Mouse (Mus musculus): Measurements from ENCODE around the gene Cmtm1. TPM values are rescaled to one million over a fixed set of nuclear protein-coding genes. Genes with fewer than 3 reads are reported as not detected.

Gene Cmtm1
- total and polyA plus RNA-seq, 3 experiments: not detected

GRCm38 (mm10) chr8:104340233-104341105 lies 30.5 kb upstream of the Cmtm1 start (continued):
- TF ChIP-seq MYC (IDR thresholded peaks at IDR 0.05; ENCODE audit: low read depth, low read length) (peak; percentile 40; the same call in 1 of the 2 replicates), HCFC1 (IDR thresholded peaks at IDR 0.05; ENCODE audit: low read depth, low read length) (peak; percentile 70)

- H3K9me3 ChIP-seq (replicated peaks; ENCODE audit: insufficient read depth, low read length): no peaks in the 10 kb centered on the region
- H3K27me3 ChIP-seq (ENCODE audit: control insufficient read depth in 1 of 2, insufficient read depth in 2 of 2, low read length in 2 of 2): no peaks in the 10 kb centered on the region
- TF ChIP-seq USF2 (IDR thresholded peaks at IDR 0.05; ENCODE audit: borderline replicate concordance in 1 of 2, insufficient read depth in 1 of 2, low read depth in 1 of 2, low read length in 2 of 2) (no peak), TAL1 (IDR thresholded peaks at IDR 0.05; ENCODE audit: low read length) (no peak), SIN3A (IDR thresholded peaks at IDR 0.05; ENCODE audit: low read length) (no peak), NRF1 (IDR thresholded peaks at IDR 0.05; ENCODE audit: insufficient read depth, low read depth, low read length, poor library complexity, severe bottlenecking) (no peak), MAX (IDR thresholded peaks at IDR 0.05; ENCODE audit: low read length) (no peak), MXI1 (IDR thresholded peaks at IDR 0.05; ENCODE audit: low read depth, low read length) (no peak), GATA1 (IDR thresholded peaks at IDR 0.05; ENCODE audit: low read depth, low read length) (no peak), EP300 (IDR thresholded peaks at IDR 0.05; ENCODE audit: low read depth in 1 of 2, low read length in 2 of 2) (no peak), TBP (IDR thresholded peaks at IDR 0.05; ENCODE audit: low read depth, low read length) (no peak), GABPA (IDR thresholded peaks at IDR 0.05; ENCODE audit: low read depth, low read length) (no peak), JUND (IDR thresholded peaks at IDR 0.05; ENCODE audit: low read depth, low read length) (no peak), ZKSCAN1 (IDR thresholded peaks at IDR 0.05; ENCODE audit: low read depth, low read length) (no peak)
- H3K9ac ChIP-seq (ENCODE audit: control insufficient read depth, low read depth, low read length, poor library complexity, severe bottlenecking): peak overlapping the region; percentile 76
- H3K79me2 ChIP-seq (ENCODE audit: control insufficient read depth, insufficient read depth, low read length, poor library complexity): peaks cover 10% of the 10 kb centered on the region
- peak overlapping the region; percentile 66; the same call in 1 of the 2 replicates for H3K27ac ChIP-seq (ENCODE audit: control insufficient read depth, low read depth, low read length)
- DNase-seq (ENCODE audit: low read depth, low spot score): peak; percentile 44
- peaks cover 0 to 7% of the 10 kb centered on the region in 2 experiments; a peak in 2 of 4 replicates for H3K4me1 ChIP-seq (ENCODE audit: control insufficient read depth in 1 of 2, insufficient read depth in 2 of 2, low read length in 2 of 2)
- peak overlapping the region; percentile 59 to 90 for H3K4me3 ChIP-seq (ENCODE audit: control insufficient read depth in 1 of 2, insufficient read depth in 1 of 2, low read depth in 2 of 2, low read length in 2 of 2)
- H3K36me3 ChIP-seq (ENCODE audit: control insufficient read depth in 1 of 2, insufficient read depth in 2 of 2, low read length in 2 of 2): peaks cover 0 to 9% of the 10 kb centered on the region in 2 experiments; a peak in 2 of 4 replicates
Measured at GRCm38 (mm10) chr8:104339983-104340232, 30.0 kb upstream of the Cmtm1 start.

GRCm38 (mm10) chr8:104339229-104339982 lies 29.5 kb upstream of the Cmtm1 start, which contains the start of gene Cmtm3:
Gene Cmtm3, plus strand, starts transcription at chr8:104339410.
- H3K27me3 ChIP-seq (ENCODE audit: control insufficient read depth in 1 of 2, insufficient read depth in 2 of 2, low read length in 2 of 2): no peaks in the 10 kb centered on the region
- no peaks in the 10 kb centered on the region for H3K9me3 ChIP-seq (replicated peaks; ENCODE audit: insufficient read depth, low read length)
- peak within 1 kb of the TSS; percentile 76 for H3K9ac ChIP-seq (ENCODE audit: control insufficient read depth, low read depth, low read length, poor library complexity, severe bottlenecking)
- DNase-seq (ENCODE audit: low read depth, low spot score): peak; percentile 74
- peaks cover 0 to 11% of the 10 kb centered on the region in 2 experiments; a peak in 2 of 4 replicates for H3K36me3 ChIP-seq (ENCODE audit: control insufficient read depth in 1 of 2, insufficient read depth in 2 of 2, low read length in 2 of 2)
- TF ChIP-seq NELFE (IDR thresholded peaks at IDR 0.05; ENCODE audit: low read depth, low read length) (peak; percentile 46; the same call in 1 of the 2 replicates), POLR2AphosphoS2 (IDR thresholded peaks at IDR 0.05; ENCODE audit: low read length) (no peak), POLR2A (IDR thresholded peaks at IDR 0.05; ENCODE audit: control insufficient read depth in 1 of 2, insufficient read depth in 1 of 2, low read depth in 1 of 2, low read length in 2 of 2, poor library complexity in 1 of 2) (0 out of 4 replicates have a peak, but pooled peaks of 1 of the 2 experiments have one; percentile 37), CHD2 (IDR thresholded peaks at IDR 0.05; ENCODE audit: low read length) (no peak), GABPA (IDR thresholded peaks at IDR 0.05; ENCODE audit: low read depth, low read length) (no peak), ELF1 (IDR thresholded peaks at IDR 0.05; ENCODE audit: low read depth, low read length) (peak; percentile 55; the same call in 1 of the 2 replicates), ZMIZ1 (IDR thresholded peaks at IDR 0.05; ENCODE audit: low read depth, low read length) (no peak), EP300 (IDR thresholded peaks at IDR 0.05; ENCODE audit: low read depth in 1 of 2, low read length in 2 of 2) (no peak), TCF12 (IDR thresholded peaks at IDR 0.05; ENCODE audit: low read depth, low read length) (0 out of 2 replicates have a peak, but pooled peaks have one; percentile 3), MAZ (IDR thresholded peaks at IDR 0.05; ENCODE audit: low read depth, low read length) (no peak), HCFC1 (IDR thresholded peaks at IDR 0.05; ENCODE audit: low read depth, low read length) (peak; percentile 56; the same call in 1 of the 2 replicates), MYC (IDR thresholded peaks at IDR 0.05; ENCODE audit: low read depth, low read length) (no peak), MXI1 (IDR thresholded peaks at IDR 0.05; ENCODE audit: low read depth, low read length) (peak; percentile 30; the same call in 1 of the 2 replicates), ZC3H11A (IDR thresholded peaks at IDR 0.05; ENCODE audit: low read depth, low read length) (no peak), SIN3A (IDR thresholded peaks at IDR 0.05; ENCODE audit: low read length) (peak; percentile 26; the same call in 1 of the 2 replicates)
- H3K27ac ChIP-seq (ENCODE audit: control insufficient read depth, low read depth, low read length): peak within 1 kb of the TSS; percentile 66
- peaks cover 0 to 10% of the 10 kb centered on the region in 2 experiments; a peak in 2 of 4 replicates for H3K4me1 ChIP-seq (ENCODE audit: control insufficient read depth in 1 of 2, insufficient read depth in 2 of 2, low read length in 2 of 2)
- peaks cover 10% of the 10 kb centered on the region for H3K79me2 ChIP-seq (ENCODE audit: control insufficient read depth, insufficient read depth, low read length, poor library complexity)
- peak within 1 kb of the TSS; percentile 59 to 90 for H3K4me3 ChIP-seq (ENCODE audit: control insufficient read depth in 1 of 2, insufficient read depth in 1 of 2, low read depth in 2 of 2, low read length in 2 of 2)

Measured in MEL (cell line).